Comparison of ENCODE assay signal across 7 mouse cellular contexts in the genomic region with DNA sequence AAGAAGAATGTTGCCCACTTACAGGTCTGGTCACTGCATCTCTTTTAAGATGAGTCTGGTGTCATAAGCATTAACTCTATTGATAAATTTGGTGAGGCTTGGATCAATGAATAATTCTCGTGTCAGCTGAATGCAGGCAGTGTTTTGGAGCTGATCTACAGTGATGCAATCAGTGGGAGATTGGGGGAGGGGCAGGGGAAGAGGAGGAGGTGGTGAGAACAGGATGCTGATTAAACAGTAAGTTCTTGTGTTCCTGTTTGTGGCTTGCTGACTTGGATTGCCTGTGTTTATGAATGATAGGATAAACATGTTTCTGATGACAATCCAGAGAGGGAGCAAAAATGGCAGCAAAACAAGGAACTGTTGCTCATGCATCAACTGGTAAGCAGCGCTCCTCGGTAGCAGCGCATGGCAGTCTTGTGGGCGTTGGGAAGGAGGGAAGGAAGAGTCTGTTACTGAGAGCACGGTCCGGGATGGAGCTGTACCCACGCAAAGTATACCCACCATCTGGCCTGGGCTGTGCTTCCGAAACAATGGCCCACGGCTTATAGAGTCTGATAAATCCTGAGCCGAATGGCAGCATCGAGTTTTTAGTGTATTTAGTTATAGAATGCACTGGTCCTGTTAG.
DNase-seq lines count a peak whose midpoint lies in the region.

No protein-coding gene starts in this region.

- intact Hi-C loops in left cerebral cortex, postnatal 25 days (cut with DNase I): no loop called here

- peak; percentile 84 for DNase-seq in right cerebral cortex, adult 18-20 months
- DNase-seq in right cerebral cortex, postnatal 4 days: no peak
- DNase-seq in induced T-regulatory cell, adult 2 months (ENCODE audit: low read depth): peak; percentile 84
- peak; percentile 66 to 91 for DNase-seq in left cerebral cortex, postnatal 25 days (ENCODE audit: low spot score in 2 of 2)
- DNase-seq in telencephalon, adult 2 months (ENCODE audit: low read depth, low spot score): peak; percentile 73
- DNase-seq in urinary bladder, postnatal 14 days (ENCODE audit: low spot score): no peak
- no peak for DNase-seq in spleen, adult 18-20 months

Comparison
In these comparisons a context has a peak if more than half of its experiments do, and no peak if none do; other contexts are left out.
1. DNase-seq: peak in right cerebral cortex, adult 18-20 months (single experiment), induced T-regulatory cell, adult 2 months (single experiment), left cerebral cortex, postnatal 25 days (2 of 2) and telencephalon, adult 2 months (single experiment); none in right cerebral cortex, postnatal 4 days (single experiment), urinary bladder, postnatal 14 days (single experiment) and spleen, adult 18-20 months (0 of 2).